Mouse (Mus musculus) cerebellum, adult (tissue): ENCODE measurements around the gene Prkar1a.
"Not testable (repeated sequence)": the region's sequence is repeated elsewhere in the genome, so short reads cannot be mapped to it uniquely, and the experiment has no call there.

ENCODE experiments used
- ATAC-seq: cut with Nextera tagmentation; 2 replicates; pipeline ENCODE4 v1.9.2; 2017; ENCODE audit warnings: mild to moderate bottlenecking, moderate library complexity, mixed read lengths; ENCODE audit not compliant: insufficient number of reproducible peaks, low FRiP score, low TSS enrichment

Gene Prkar1a

GRCm38 (mm10) chr11:109649206-109649605, at the start of gene Prkar1a:
TSS of gene Prkar1a (plus strand) at chr11:109649405.
- 0 out of 2 replicates have a peak, but pooled peaks have one; percentile 37 for ATAC-seq

DNA sequence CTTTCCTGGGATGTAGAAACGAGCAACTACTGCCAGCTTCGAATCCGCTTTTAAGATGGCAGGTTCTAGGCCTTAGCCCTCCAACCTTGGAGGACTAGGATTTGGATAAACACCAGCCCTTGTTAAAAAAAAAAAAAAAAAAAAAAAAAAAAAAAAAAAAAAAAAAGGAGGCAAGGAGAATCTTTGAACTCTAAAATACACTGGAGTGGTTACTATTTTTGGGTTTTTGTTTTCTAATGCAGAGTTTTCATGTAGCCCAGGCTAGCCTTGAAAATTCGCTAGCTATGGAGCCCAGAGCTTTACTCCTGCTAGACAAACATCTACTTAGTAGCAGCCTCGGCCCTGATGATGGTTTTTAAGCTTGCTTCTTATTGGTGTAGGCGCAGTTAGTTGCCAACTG, 41.6 kb upstream of the Prkar1a start:
- no peak for ATAC-seq

GRCm38 (mm10) chr11:109608976-109609625, 40.1 kb upstream of the Prkar1a start:
- ATAC-seq = no peak

DNA sequence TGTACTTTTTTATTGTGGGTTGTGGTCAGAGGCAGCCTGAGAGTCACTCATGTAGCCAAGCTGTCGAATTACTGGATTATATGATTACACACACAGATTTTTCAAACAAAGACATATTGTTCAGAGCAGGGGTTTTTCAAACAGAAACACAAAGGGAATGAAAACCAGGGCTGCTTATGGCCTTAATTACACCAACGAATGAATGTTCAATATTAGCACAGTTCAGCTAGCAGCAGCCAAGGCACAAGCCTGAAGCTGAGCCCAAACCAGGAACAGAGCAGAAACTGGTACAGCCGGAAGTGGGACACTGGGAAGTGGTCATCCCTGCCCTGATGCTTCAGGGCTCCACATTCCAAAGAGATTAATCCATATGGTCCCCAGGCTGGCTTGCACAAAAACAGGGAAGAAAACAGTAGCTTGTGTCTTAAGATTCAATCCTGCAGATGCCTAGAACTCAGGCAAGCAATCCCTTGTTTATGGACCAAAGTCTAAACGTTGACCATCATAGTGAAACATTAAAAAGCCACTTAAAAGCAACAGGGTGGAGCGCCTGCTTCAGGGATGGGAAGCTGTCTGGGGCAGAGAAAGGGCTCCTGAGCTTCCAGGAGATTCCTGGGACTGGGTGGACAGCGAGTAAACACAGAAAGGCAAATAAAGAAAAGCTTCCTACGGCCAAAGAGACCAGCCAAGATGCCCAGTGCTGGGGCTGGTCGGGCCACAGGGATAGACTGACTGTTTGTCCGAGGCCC, 39.0 kb upstream of the Prkar1a start:
- ATAC-seq = no peak

DNA sequence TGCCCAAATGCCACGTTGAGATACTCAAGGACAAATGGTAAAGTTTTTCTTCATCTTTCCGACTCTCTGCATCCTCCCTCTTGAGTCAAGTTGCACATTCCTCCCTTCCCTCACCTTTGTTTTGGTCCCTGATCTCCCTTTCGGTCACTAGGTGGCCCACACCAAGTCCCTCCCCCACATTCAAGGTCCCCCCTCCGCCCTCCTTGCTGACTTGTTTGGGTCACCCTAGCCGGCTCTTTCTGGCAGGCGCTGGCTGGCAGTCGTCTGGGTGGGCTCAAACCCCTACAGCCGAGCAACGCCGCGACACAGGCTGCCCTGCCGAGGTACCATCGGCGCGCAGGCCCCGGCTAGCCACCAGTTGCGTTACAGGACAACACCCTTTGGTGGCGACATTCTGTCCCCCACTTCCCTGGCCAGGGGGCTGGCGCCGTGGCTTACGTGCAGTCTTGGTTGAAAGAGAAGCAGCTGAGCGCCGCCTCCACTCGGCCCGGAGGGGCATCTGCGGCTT, 38.4 kb upstream of the Prkar1a start:
- no peak; the same call in 1 of the 2 replicates for ATAC-seq

DNA sequence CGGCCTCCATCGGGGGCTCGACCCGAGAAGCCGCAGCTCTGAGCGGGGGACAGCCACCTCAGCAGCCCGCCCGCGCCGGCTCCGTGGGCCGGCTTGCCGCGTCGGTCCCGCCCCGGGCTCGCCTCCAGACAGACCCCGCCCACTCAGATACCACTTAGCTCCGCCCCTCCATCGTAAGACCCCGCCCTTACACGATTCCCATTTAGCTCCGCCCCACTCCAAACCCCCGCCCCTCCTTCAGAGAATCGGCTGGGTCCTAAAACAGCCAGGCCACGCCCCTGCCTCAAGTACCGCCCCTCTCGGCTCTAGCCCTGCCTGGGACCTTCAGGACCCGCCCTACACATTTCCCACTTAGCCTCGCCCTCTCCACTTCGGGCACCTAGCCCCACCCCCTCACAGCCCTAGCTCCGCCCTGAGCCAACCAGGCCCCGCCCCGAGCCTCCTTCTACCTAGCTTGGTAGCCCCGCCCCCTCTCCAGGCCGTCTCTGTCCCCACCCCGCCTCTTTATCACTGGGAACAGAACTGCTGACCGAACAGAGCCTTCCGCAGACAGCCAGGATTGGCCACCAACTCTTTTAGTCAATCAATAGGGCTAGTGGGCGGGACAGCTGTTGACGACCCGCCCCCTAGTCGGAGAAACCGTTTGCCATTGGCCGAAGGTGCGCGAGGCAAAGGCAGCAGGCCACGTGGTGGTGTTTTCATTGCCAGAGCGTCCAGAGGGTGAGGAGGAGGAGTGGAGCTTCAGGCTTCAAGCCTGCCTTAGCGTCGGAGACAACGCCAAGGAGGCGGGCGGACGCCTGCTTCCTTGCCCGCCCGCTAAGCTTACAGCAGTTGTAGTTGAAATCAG, 37.7 kb upstream of the Prkar1a start, which contains the start of gene Wipi1:
Gene Wipi1, minus strand, starts transcription at position 665 of the 847 bp plus-strand sequence.
- peak; percentile 93 for ATAC-seq

- no peak for ATAC-seq
These were observed 36.2 kb upstream of the Prkar1a start for GRCm38 (mm10) chr11:109612871-109613529.

DNA sequence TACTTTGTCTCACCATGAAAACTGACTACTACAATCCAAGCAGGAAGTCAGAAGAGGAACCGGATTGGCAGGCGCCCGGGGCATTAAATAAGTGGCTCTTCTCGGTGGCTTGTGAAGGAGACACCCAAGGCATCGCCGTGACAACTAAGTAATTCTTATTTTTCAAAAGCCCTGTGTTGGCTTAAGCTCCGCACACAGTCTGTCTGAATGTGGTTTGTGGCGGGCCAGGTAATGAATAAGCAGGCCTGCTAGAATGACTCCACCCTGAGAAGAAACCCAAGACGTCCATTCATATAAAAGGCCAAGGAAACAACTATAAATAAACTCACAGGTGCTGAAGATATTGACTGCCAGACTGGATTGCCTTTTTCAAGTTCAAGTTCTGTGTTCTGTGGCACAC, 33.9 kb upstream of the Prkar1a start:
- ATAC-seq = no peak

DNA sequence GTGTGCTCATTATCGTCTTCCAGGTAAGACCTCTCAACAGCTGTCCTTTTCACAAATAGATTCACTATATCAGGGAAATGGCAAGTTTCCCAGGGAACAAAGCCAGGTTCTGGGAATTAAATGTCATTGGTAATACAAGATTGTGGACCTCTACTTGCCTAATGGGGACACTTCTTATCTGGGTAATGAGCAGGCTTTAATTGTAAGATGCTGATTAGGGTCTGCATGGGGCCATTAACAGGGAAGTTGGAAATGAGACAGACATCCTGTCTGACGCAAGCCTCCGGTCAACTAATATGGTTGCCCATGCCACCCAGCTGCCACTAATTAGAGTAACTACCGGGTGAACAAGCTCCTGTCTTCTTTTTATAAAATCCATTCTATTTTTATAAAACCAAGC, 32.9 kb upstream of the Prkar1a start:
- ATAC-seq = no peak

GRCm38 (mm10) chr11:109616766-109617165, 32.4 kb upstream of the Prkar1a start:
- ATAC-seq = no peak

DNA sequence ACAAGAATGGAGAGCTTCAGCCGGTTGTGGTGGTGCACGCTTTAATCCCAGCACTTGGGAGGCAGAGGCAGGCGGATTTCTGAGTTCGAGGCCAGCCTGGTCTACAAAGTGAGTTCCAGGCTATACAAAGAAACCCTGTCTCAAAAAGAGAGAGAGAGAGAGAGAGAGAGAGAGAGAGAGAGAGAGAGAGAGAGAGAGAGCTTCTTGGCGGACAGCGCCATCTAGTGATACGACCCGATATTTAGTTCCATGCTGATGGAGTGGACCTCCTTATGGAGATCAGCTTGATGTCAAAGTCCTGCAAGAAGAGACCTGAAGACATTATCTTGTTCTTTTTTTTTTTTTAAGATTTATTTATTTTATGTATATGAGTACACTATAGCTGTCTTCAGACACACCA, 30.1 kb upstream of the Prkar1a start:
- ATAC-seq = not testable (repeated sequence)

GRCm38 (mm10) chr11:109620356-109620755, 28.8 kb upstream of the Prkar1a start:
- ATAC-seq = no peak

DNA sequence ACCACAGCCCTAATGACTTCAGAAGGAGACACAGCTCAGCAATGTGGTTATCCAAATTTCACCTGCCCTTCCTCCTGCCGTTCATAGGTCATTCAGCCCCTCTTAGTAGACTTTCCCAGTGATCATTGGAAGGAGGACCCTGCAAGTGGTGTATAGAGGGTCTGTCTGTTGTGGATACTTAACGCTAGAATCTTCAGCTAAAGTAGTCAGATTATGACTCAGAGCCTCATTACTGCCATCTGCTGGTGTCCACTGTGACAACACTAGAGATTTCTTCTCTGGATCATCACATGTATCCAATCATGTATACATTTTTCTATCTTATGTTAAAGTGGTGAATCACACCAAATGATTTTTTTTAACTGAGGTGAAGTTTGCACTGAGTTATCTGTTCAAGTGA, 28.0 kb upstream of the Prkar1a start:
- ATAC-seq = no peak

- ATAC-seq = no peak
These were observed 26.6 kb upstream of the Prkar1a start for GRCm38 (mm10) chr11:109622518-109623037.

- no peak for ATAC-seq
These were observed 26.0 kb upstream of the Prkar1a start for GRCm38 (mm10) chr11:109623238-109623637.

- ATAC-seq = no peak
These were observed 21.6 kb upstream of the Prkar1a start for GRCm38 (mm10) chr11:109627648-109628047.

DNA sequence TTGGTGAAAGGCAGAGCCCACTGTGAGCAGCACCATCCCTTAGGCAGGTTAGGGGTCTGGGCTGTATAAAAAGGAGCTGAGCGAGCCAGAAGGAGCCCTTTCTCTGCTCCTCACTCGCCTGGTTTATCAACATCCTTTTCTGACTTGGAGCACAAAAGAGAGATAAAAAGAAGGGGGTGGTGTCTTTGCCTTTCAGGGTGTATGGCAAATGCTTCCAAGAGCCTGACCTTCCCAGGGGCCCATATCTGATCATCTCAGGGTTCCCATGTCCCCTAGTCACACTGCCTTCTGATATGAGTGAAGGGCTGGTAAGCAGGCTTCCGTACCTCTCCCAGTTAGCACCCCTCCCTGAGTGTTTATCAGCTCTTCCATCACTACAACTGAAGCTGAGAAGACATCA, 21.1 kb upstream of the Prkar1a start:
- ATAC-seq = no peak

DNA sequence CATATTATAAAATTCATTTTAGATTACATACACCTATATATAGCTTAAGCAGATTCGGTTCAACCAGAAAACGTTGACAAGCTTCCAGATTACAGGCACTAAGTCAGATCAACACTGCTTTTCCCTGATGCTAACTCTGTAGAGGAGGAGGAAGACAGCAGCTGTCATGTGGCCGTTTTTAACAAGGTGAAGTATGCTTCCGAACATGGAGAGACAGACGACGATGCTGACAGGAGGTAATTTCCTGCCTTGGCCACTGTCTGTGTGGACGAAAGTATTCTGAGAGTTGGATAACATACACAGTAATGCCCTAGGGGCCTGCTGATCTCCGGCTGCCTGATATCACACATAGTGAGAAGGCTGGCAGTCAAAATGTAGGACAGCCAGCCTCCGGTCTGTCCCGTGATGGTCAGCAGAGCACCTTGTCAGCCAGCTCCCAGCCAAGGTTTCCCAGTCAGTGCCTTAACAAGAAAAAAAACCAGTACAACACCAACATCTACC, 20.1 kb upstream of the Prkar1a start:
- ATAC-seq = peak; percentile 56; the same call in 1 of the 2 replicates

GRCm38 (mm10) chr11:109634928-109635327, 14.3 kb upstream of the Prkar1a start:
- no peak for ATAC-seq
